Mouse (Mus musculus): ENCODE results near the gene Cpt2. TPM values are rescaled to one million over a fixed set of nuclear protein-coding genes. Genes with fewer than 3 reads are reported as not detected.

Gene Cpt2
- total RNA-seq, 2 experiments from 2014 or later = 298 to 310 TPM

DNA sequence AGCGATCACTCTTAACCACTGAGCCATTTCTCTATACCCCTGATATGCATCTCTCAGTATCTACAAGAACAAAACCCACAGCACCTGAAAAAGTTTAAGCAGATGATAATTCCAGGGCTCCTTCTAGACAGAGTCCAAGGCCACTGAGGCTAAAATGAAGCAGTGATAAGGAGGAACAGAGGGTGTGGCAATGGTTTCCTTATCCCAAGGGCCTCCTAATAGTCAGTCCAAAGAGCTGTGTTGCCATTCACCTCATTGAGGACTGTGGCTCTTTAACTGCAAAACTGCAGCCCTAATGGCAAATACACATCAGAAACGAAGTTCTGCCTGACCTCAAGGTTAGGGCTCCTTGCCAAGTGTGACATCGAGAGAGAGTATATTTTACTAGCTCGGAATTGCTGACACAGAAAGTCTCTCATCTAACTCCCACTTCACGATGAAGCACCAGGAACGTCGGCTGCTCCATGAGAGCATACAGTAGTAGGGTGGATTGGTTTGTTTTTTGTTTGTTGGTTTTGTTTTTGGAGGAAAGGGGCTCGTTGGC, 2.2 kb downstream of the Cpt2 start:
- peak; percentile 58 to 64 for DNase-seq

- DNase-seq = no peak
These were observed 3.1 kb downstream of the Cpt2 start for GRCm38 (mm10) chr4:107920336-107920735.

DNA sequence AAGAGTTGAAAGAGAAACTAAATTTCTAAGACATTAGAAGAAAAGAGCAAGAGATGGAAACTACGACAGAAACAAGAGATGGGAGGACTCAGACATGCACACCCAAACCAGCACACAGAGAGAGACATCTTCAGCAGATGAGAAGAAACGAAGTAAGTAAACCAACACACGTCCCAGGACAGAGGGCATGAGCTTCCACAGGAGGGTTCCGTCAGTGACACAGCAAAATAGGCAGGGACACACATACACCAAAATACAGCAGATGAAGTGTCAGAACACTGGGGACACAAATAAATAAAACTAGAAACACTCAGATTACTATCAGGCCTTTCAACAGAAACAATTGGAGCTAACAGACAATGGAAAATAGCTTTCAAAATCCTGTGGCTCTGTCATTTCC, 13.4 kb downstream of the Cpt2 start:
- DNase-seq = no peak

DNA sequence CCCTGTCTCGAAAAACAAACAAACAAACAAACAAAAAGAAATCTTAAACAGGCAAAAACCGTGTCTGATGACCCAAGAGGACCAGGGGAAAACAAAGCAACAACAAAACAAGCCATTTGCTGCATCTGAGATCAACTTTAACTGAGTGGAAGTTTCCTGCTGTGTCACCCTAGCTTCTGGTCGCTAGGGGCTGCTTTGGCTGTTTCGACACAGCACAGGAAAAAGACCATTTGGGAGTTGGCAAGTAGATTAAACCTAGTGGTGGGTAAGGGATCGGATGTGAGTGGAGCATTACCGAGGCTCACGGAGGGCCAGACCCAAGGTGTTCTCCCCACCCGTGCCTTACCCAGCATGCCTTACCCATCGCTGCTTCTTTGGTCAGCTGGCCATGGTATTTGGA, 16.8 kb downstream of the Cpt2 start:
- no peak for DNase-seq

DNA sequence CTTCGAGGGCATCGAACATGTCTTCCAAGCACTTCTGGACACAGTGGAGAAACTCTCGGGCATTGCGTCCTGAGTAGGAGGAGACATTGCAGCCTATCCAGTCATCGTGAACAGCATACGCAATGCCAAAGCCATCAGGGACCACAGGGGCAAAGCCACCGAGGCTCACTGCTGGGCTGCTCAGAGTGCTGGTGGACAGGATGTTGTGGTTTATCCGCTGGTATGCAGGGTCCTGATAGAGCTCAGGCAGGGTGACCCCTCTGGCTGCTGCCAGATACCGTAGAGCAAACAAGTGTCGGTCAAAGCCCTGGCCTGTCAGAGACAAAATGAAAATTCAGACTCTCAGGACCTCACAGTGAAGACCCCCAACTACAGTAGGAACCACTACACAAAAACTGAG, 19.2 kb downstream of the Cpt2 start:
- DNase-seq = no peak

GRCm38 (mm10) chr4:107900206-107900605, 23.2 kb downstream of the Cpt2 start:
- DNase-seq = no peak

GRCm38 (mm10) chr4:107899211-107899927, 24.0 kb downstream of the Cpt2 start:
- DNase-seq = no peak

DNA sequence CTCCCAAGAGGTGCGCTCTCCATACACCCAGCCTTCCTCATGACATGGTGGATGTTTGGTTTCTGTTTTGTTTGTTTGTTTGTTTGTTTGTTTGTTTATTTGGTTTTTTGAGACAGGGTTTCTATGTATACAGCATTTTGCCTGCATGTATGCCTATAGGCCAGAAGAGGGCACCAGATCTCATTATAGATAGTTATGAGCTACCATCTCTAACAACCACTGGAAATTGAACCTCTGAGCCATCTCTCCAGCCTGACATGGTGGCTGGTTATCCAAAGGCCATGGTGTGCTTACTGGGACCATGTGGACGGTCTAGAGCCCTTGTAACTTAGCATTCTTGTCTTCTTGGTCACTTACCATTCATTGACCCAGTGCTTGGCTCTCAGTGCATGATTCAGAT, 30.7 kb downstream of the Cpt2 start:
- peak in 1 of 2 experiments; percentile 37 for DNase-seq

GRCm38 (mm10) chr4:107889731-107890432, 33.5 kb downstream of the Cpt2 start, which contains the start of gene 0610037L13Rik:
TSS of gene 0610037L13Rik (plus strand) at chr4:107889813.
- peak; percentile 96 to 97 for DNase-seq

DNA sequence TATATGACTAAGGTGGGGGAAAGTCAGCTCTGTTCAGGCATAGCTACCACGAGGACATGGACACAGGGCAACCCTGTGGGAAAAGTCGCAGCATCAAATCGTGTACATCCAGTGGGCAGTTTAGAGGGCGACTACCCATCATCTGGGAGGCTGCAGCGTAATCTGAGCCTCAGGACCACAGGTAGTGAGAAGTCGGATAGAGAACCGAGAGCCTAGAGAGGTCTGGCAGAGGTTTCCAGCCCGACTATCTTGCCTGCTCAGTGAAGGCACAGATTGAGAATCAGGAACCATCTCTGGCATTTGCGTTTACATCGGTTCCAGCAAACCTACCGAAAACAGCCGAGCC, 34.1 kb downstream of the Cpt2 start:
- no peak for DNase-seq

DNA sequence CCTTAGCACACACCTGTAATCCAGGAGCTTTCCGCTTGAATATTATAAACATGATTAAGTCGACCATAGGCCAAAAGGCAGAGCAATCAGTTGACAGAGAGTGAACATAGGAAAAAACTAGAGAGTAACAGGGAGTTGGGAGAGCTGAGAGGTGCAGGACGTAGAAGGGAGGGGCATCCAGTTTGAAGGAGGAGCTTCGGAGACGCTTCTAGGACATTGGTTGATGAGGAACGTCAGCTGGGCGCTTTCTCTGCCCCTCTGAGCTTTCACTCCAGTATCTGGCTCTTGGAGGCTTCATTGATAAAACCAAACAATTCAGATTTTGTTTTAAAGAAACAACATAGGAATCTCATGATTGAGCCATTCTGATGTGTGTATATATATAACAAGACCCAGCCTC, 37.0 kb downstream of the Cpt2 start:
- no peak for DNase-seq

GRCm38 (mm10) chr4:107881631-107882030, 41.8 kb downstream of the Cpt2 start:
- DNase-seq = no peak

DNA sequence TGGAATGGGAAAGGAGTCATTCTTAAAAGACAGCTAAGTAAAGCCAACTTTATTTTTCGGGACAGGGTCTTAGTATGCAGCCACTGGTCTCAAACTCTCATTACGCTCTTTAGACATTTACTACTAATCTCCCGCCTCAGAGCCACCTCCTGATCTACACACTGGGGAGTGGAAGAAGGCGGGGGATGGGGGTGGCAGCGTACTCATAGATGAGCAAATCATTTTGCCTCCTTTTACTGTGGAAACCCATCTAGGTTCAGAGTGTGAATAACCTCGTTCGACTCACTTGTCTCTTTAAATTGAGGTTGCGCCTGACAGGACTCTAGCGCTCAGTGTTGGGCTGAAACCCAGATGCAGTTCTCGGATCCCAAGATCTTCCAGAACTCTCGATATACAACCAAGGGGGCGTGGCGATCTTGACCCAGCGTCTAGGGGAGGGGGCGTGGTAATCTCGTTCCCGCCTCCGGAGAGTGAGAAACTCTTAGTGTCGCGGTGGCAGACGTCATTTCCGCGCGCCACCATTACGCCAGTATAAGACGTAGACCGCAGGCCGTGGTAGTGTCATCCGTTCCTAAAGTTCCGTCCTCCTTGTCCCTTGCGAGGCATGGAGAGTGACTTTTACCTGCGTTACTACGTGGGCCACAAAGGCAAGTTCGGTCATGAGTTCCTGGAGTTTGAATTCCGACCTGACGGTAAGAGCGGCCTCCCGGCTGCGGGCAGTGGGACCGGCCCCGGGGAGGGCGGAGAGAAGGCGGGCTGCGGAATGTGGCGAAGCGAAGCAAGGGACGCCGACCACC, 44.0 kb downstream of the Cpt2 start, which contains the start of gene Magoh:
Magoh (plus strand) TSS at position 502 of the 797 bp plus-strand sequence.
- DNase-seq = peak; percentile 97 to 98

- no peak for DNase-seq
These were observed 58.5 kb downstream of the Cpt2 start for GRCm38 (mm10) chr4:107864866-107865265.

GRCm38 (mm10) chr4:107858995-107859394, 64.4 kb downstream of the Cpt2 start:
- no peak for DNase-seq

DNA sequence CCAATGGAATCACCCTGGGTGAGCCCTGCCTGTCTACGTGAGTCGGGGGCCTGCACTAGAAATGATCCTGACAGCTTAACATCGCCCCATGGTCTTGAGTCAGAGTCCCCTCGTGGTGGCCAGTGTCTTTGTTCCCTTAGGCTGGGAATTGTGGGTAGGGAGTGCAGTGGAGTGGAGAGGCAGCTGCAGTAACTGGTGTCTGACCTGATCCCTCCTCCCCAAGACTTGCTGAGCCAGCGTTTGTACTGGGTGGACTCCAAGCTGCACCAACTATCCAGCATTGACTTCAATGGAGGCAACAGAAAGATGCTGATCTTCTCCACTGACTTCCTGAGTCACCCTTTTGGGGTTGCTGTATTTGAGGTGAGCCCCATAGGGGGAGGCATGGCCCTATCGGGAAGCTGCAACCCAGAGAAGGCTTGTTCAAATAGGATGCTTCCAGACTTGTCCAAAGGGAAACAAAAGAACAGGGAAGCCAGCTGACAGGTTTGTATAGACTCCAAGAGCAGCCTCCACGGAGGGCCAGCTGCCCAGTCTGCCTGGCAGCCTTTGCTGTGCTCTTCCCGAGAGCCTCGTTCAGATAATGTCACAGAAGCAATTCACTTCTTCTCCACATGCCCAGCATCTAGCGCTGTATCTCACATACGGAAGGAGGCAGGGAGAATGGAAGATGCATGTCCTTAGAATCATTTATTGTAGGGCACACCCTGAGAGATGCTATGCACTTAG, 66.3 kb downstream of the Cpt2 start:
- no peak for DNase-seq

Other genes starting within 250 kb of the Cpt2 start
- not detected for gene Dmrtb1, start 239.4 kb downstream of the Cpt2 start, total RNA-seq (2021)
- gene Lrp8, start 121.3 kb downstream of the Cpt2 start, total RNA-seq (2021) = 1 to 10 TPM in 1 of 2 experiments, under 1 TPM in 1; 0.72 to 1.1 TPM
- 10 to 100 TPM; 43.6 to 46.4 TPM for gene Magoh, start 43.9 kb downstream of the Cpt2 start, total RNA-seq (2021)
- gene 0610037L13Rik, start 33.8 kb downstream of the Cpt2 start, total RNA-seq (2021) = 10 to 100 TPM; 47.0 to 59.4 TPM
- under 1 TPM in 1 of 2 experiments, not detected in 1; 0.10 TPM for gene Slc1a7, start 44.7 kb upstream of the Cpt2 start, total RNA-seq (2021)
- 10 to 100 TPM; 15.7 to 17.2 TPM for gene Podn, start 172.8 kb upstream of the Cpt2 start, total RNA-seq (2021)
- gene Scp2, start 221.4 kb upstream of the Cpt2 start, total RNA-seq (2021) = 100 to 1,000 TPM; 339 to 391 TPM
- gene Echdc2, start 241.8 kb upstream of the Cpt2 start, total RNA-seq (2021) = 10 to 100 TPM; 34.7 to 35.2 TPM